Mouse (Mus musculus) lung, adult 2 months (tissue): Measurements from ENCODE around the gene Hbq1b. TPM values are rescaled to one million over a fixed set of nuclear protein-coding genes. Genes with fewer than 3 reads are reported as not detected.
"Not testable (repeated sequence)": the region's sequence is repeated elsewhere in the genome, so short reads cannot be mapped to it uniquely, and the experiment has no call there.

Source experiments
- DNase-seq: peaks from one replicate; pipeline ENCODE4 v3.0.0; 2022
- H3K4me1 ChIP-seq: fragments of 200-500 bp; 2 replicates; pipeline ENCODE4 v1.6.1; 2011; ENCODE audit warnings: low read length; ENCODE audit not compliant: control insufficient read depth, insufficient read depth
- H3K4me3 ChIP-seq: fragments of 200-500 bp; replicated peaks from 2 replicates; pipeline ENCODE3; 2011; ENCODE audit warnings: low read depth, mild to moderate bottlenecking, control low read depth, low read length; ENCODE audit errors: extremely low read depth
- CTCF ChIP-seq: fragments of 200-500 bp; IDR thresholded peaks from 2 replicates; pipeline ENCODE4 v1.5.1; 2011; ENCODE audit warnings: mild to moderate bottlenecking, low read length, control low read depth; ENCODE audit not compliant: insufficient read depth
- POLR2A ChIP-seq: fragments of 200-500 bp; IDR thresholded peaks from 2 replicates; pipeline ENCODE4 v1.6.1; 2011; ENCODE audit warnings: low read depth, mild to moderate bottlenecking, control low read depth, low read length, borderline replicate concordance; ENCODE audit errors: extremely low read depth
- WGBS: fragments of 180-500 bp; shearing (Covaris S2); methylation state at CpG from one replicate; pipeline ENCODE4 v1.1.7; 2018; 5-methylcytosine and 5-hydroxymethylcytosine counted together
- polyA plus RNA-seq: library from polyadenylated mRNA; depleted of rRNA; stranded (reverse); fragments of >200 nt; gene quantifications from 2 replicates; pipeline ENCODE4 v1.2.3, GENCODE M21; 2012

Gene Hbq1b
- polyA plus RNA-seq, 1 experiment = 1.6 TPM

GRCm38 (mm10) chr11:32281416-32282144 is 5.2 kb upstream of the Hbq1b start:
- no peaks in the 10 kb centered on the region for H3K4me1 ChIP-seq
- 71% methylated on average over 1 of the region's 1 CpGs for WGBS
- DNase-seq = no peak
- TF ChIP-seq POLR2A (no peak), CTCF (no peak)
- no peak overlapping the region for H3K4me3 ChIP-seq

GRCm38 (mm10) chr11:32283091-32283777 is 3.5 kb upstream of the Hbq1b start, which contains the start of gene Hba-a1:
Gene Hba-a1, plus strand, starts transcription at chr11:32283511.
- 50% methylated on average over 1 of the region's 5 CpGs for WGBS

GRCm38 (mm10) chr11:32284582-32284981 is 2.2 kb upstream of the Hbq1b start:
- DNase-seq, H3K4me1 ChIP-seq, H3K4me3 ChIP-seq: not testable (repeated sequence)
- WGBS = 38% methylated on average over 2 of the region's 2 CpGs

More at GRCm38 (mm10) chr11:32283091-32283777, 3.5 kb upstream of the Hbq1b start, which contains the start of gene Hba-a1:
- DNase-seq, H3K4me3 ChIP-seq, H3K4me1 ChIP-seq: not testable (repeated sequence)

- Histone ChIP-seq H3K4me1 (no peaks in the 10 kb centered on the region), H3K4me3 (no peak overlapping the region)
- WGBS = 73% methylated on average over 7 of the region's 7 CpGs
- no peak for DNase-seq
- no peak for TF ChIP-seq CTCF
- no peak for TF ChIP-seq POLR2A
Measured at GRCm38 (mm10) chr11:32285031-32285775, 1.6 kb upstream of the Hbq1b start.

GRCm38 (mm10) chr11:32285887-32286286 is 878 bp upstream of the Hbq1b start:
- not testable (repeated sequence) for DNase-seq, H3K4me1 ChIP-seq, H3K4me3 ChIP-seq

GRCm38 (mm10) chr11:32287493-32287825 is 694 bp downstream of the Hbq1b start:
- no peak for DNase-seq
- no peak for TF ChIP-seq POLR2A
- Histone ChIP-seq H3K4me3 (no peak overlapping the region), H3K4me1 (no peaks in the 10 kb centered on the region)
- WGBS = 68% methylated on average over 9 of the region's 9 CpGs

GRCm38 (mm10) chr11:32292819-32293218 is 6.1 kb downstream of the Hbq1b start:
- DNase-seq, H3K4me1 ChIP-seq, H3K4me3 ChIP-seq: not testable (repeated sequence)
- WGBS = 77% methylated on average over 4 of the region's 4 CpGs

GRCm38 (mm10) chr11:32293479-32293878 is 6.7 kb downstream of the Hbq1b start:
- WGBS = 40% methylated on average over 3 of the region's 3 CpGs
- not testable (repeated sequence) for H3K4me3 ChIP-seq, DNase-seq, H3K4me1 ChIP-seq

GRCm38 (mm10) chr11:32296203-32296602 is 9.4 kb downstream of the Hbq1b start, which contains the start of gene Hba-a2:
Gene Hba-a2, plus strand, starts transcription at chr11:32296489.
- H3K4me3 ChIP-seq, H3K4me1 ChIP-seq, DNase-seq: not testable (repeated sequence)
- no CpG with 5 or more reads among the region's 4 CpGs for WGBS

GRCm38 (mm10) chr11:32297417-32297816 is 10.7 kb downstream of the Hbq1b start:
- not testable (repeated sequence) for H3K4me1 ChIP-seq, DNase-seq, H3K4me3 ChIP-seq
- 13% methylated on average over 2 of the region's 2 CpGs for WGBS
